Mouse (Mus musculus): ENCODE results near the gene Sipa1l1. TPM values are rescaled to one million over a fixed set of nuclear protein-coding genes. Genes with fewer than 3 reads are reported as not detected.

Sipa1l1 gene
- polyA plus RNA-seq, 1 experiment from 2014 or later, result 11.2 TPM

GRCm38 (mm10) chr12:82433311-82433710 is 264.2 kb downstream of the Sipa1l1 start:
- Histone ChIP-seq H3K4me2 (ENCODE audit: low read length) (no peak overlapping the region), H3K27me3 (ENCODE audit: control insufficient read depth, insufficient read depth, low read depth, low read length) (no peaks in the 10 kb centered on the region), H3K36me3 (ENCODE audit: control insufficient read depth, insufficient read depth, low read length) (peaks cover 4% of the 10 kb centered on the region; the same call in 1 of the 2 replicates), H3K9me3 (replicated peaks; ENCODE audit: control insufficient read depth, low read length, poor library complexity, severe bottlenecking) (no peaks in the 10 kb centered on the region), H3K4me3 (ENCODE audit: low read depth, low read length) (no peak overlapping the region), H3K27ac (ENCODE audit: low read length) (no peak overlapping the region), H3K4me1 (ENCODE audit: control insufficient read depth, insufficient read depth, low read length) (no peaks in the 10 kb centered on the region), H3K9ac (ENCODE audit: low read depth, low read length) (no peak overlapping the region)
- no peak for ATAC-seq
- WGBS, result 23% methylated on average over 4 of the region's 4 CpGs

DNA sequence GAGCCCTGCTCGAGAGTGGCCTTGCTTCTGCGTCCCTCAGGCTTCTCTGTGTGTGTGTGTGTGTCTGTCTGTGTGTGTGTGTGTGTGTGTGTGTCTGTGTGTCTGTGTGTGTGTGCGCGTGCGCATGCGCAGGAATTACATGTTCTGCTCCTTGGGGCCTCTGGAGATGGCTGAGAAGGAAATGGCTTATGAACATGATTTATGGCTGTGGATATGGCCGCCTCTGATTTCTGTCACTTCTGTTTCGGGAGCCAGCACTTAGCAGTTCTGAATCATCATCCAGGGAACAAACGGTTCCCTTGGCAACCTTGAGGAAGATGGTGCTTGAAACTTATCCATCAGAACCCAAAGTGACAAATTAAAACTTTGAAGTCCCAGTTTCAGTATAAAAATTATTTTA is 265.5 kb downstream of the Sipa1l1 start:
- Histone ChIP-seq H3K4me3 (ENCODE audit: low read depth, low read length) (no peak overlapping the region), H3K27ac (ENCODE audit: low read length) (no peak overlapping the region)

GRCm38 (mm10) chr12:82441479-82441878 is 272.4 kb downstream of the Sipa1l1 start:
- WGBS, result 91% methylated on average over 3 of the region's 3 CpGs
- Histone ChIP-seq H3K9me3 (replicated peaks; ENCODE audit: control insufficient read depth, low read length, poor library complexity, severe bottlenecking) (no peaks in the 10 kb centered on the region), H3K9ac (ENCODE audit: low read depth, low read length) (no peak overlapping the region), H3K4me1 (ENCODE audit: control insufficient read depth, insufficient read depth, low read length) (no peaks in the 10 kb centered on the region), H3K27me3 (ENCODE audit: control insufficient read depth, insufficient read depth, low read depth, low read length) (no peaks in the 10 kb centered on the region), H3K36me3 (ENCODE audit: control insufficient read depth, insufficient read depth, low read length) (peaks cover 6% of the 10 kb centered on the region), H3K4me2 (ENCODE audit: low read length) (no peak overlapping the region), H3K27ac (ENCODE audit: low read length) (no peak overlapping the region), H3K4me3 (ENCODE audit: low read depth, low read length) (no peak overlapping the region)
- no peak for ATAC-seq

More for the DNA sequence above, 265.5 kb downstream of the Sipa1l1 start:
- no peak for ATAC-seq
- Histone ChIP-seq H3K4me2 (ENCODE audit: low read length) (no peak overlapping the region), H3K9ac (ENCODE audit: low read depth, low read length) (no peak overlapping the region), H3K4me1 (ENCODE audit: control insufficient read depth, insufficient read depth, low read length) (no peaks in the 10 kb centered on the region), H3K9me3 (replicated peaks; ENCODE audit: control insufficient read depth, low read length, poor library complexity, severe bottlenecking) (no peaks in the 10 kb centered on the region), H3K36me3 (ENCODE audit: control insufficient read depth, insufficient read depth, low read length) (peaks cover 4% of the 10 kb centered on the region; the same call in 1 of the 2 replicates), H3K27me3 (ENCODE audit: control insufficient read depth, insufficient read depth, low read depth, low read length) (no peaks in the 10 kb centered on the region)
- 91% methylated on average over 9 of the region's 9 CpGs for WGBS

- H3K9me3 ChIP-seq (replicated peaks; ENCODE audit: control insufficient read depth, low read length, poor library complexity, severe bottlenecking), result no peaks in the 10 kb centered on the region
- H3K27me3 ChIP-seq (ENCODE audit: control insufficient read depth, insufficient read depth, low read depth, low read length), result no peaks in the 10 kb centered on the region
- no peak overlapping the region for H3K27ac ChIP-seq (ENCODE audit: low read length)
- peaks cover 5% of the 10 kb centered on the region; the same call in 1 of the 2 replicates for H3K36me3 ChIP-seq (ENCODE audit: control insufficient read depth, insufficient read depth, low read length)
- H3K9ac ChIP-seq (ENCODE audit: low read depth, low read length), result no peak overlapping the region
- 95% methylated on average over 8 of the region's 8 CpGs for WGBS
- H3K4me1 ChIP-seq (ENCODE audit: control insufficient read depth, insufficient read depth, low read length), result no peaks in the 10 kb centered on the region
- ATAC-seq, result no peak
- H3K4me2 ChIP-seq (ENCODE audit: low read length), result no peak overlapping the region
- no peak overlapping the region for H3K4me3 ChIP-seq (ENCODE audit: low read depth, low read length)
These were observed 277.5 kb downstream of the Sipa1l1 start for GRCm38 (mm10) chr12:82446609-82447024.

DNA sequence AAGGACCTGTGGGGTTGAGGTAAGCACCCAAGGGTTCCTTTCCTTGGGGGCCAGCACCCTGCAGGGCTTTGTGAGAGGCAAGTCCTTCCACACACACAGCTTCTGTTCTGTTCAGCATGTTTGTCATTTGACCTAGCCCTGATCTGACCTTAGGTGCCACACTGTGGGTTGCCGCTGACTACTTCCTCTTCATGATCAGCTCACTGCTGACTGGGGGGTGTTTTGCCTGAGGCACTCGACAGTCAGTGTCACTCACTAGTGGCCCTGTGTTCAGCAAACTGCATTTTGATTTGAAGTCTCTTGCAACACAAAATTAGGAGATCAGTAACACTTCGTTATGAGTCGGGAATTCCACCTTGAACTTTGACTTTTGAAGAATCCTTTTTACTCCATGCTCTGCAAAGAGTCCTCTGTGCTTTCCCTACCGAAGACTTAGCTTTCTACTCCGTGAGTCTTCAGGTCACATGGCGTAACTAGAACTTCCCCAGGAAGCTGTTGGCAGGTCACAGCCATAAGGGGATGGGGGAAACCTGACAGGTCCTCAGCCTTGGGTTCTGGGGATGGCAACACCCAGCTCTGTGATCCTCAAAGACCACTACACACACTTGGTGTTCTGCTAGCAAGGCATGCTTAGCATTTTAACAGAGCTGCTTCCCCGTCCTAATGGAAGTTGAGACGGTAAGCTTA is 279.2 kb downstream of the Sipa1l1 start:
- ATAC-seq, result no peak
- no peak overlapping the region for H3K4me3 ChIP-seq (ENCODE audit: low read depth, low read length)
- no peaks in the 10 kb centered on the region for H3K27me3 ChIP-seq (ENCODE audit: control insufficient read depth, insufficient read depth, low read depth, low read length)
- no peaks in the 10 kb centered on the region for H3K9me3 ChIP-seq (replicated peaks; ENCODE audit: control insufficient read depth, low read length, poor library complexity, severe bottlenecking)
- H3K9ac ChIP-seq (ENCODE audit: low read depth, low read length), result no peak overlapping the region
- no peak overlapping the region for H3K4me2 ChIP-seq (ENCODE audit: low read length)
- H3K36me3 ChIP-seq (ENCODE audit: control insufficient read depth, insufficient read depth, low read length), result peaks cover 5% of the 10 kb centered on the region; the same call in 1 of the 2 replicates
- H3K27ac ChIP-seq (ENCODE audit: low read length), result no peak overlapping the region
- WGBS, result 87% methylated on average over 9 of the region's 9 CpGs
- no peaks in the 10 kb centered on the region for H3K4me1 ChIP-seq (ENCODE audit: control insufficient read depth, insufficient read depth, low read length)

- ATAC-seq, result no peak
- Histone ChIP-seq H3K4me2 (ENCODE audit: low read length) (no peak overlapping the region), H3K36me3 (ENCODE audit: control insufficient read depth, insufficient read depth, low read length) (peaks cover 5% of the 10 kb centered on the region; the same call in 1 of the 2 replicates), H3K9me3 (replicated peaks; ENCODE audit: control insufficient read depth, low read length, poor library complexity, severe bottlenecking) (no peaks in the 10 kb centered on the region), H3K9ac (ENCODE audit: low read depth, low read length) (no peak overlapping the region), H3K27me3 (ENCODE audit: control insufficient read depth, insufficient read depth, low read depth, low read length) (no peaks in the 10 kb centered on the region), H3K27ac (ENCODE audit: low read length) (no peak overlapping the region), H3K4me3 (ENCODE audit: low read depth, low read length) (no peak overlapping the region), H3K4me1 (ENCODE audit: control insufficient read depth, insufficient read depth, low read length) (no peaks in the 10 kb centered on the region)
- WGBS, result 89% methylated on average over 2 of the region's 2 CpGs
These were observed 283.3 kb downstream of the Sipa1l1 start for GRCm38 (mm10) chr12:82452428-82452827.

DNA sequence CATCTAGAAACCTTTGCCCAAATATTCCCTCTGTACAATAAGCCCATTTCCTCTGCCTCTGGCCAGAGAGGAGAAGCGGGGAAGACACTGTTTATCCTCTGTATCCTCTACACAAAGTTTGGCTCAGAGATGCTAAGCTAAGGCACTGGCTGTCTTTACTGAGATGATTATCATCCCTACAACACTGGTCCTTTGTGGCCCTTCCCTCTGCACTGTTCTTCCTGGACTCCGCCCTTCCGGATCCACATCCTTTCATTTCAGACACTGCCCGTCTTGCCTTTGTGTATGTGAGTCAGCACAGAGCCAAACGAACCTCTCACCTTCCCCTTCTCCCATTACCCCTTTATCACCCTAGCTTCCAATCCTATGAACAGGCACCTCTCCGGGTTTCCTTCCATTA is 285.3 kb downstream of the Sipa1l1 start:
- WGBS, result 84% methylated on average over 6 of the region's 6 CpGs
- no peak overlapping the region for H3K27ac ChIP-seq (ENCODE audit: low read length)
- H3K27me3 ChIP-seq (ENCODE audit: control insufficient read depth, insufficient read depth, low read depth, low read length), result no peaks in the 10 kb centered on the region
- no peak overlapping the region for H3K4me2 ChIP-seq (ENCODE audit: low read length)
- H3K9me3 ChIP-seq (replicated peaks; ENCODE audit: control insufficient read depth, low read length, poor library complexity, severe bottlenecking), result no peaks in the 10 kb centered on the region
- no peak for ATAC-seq
- H3K9ac ChIP-seq (ENCODE audit: low read depth, low read length), result no peak overlapping the region
- H3K4me3 ChIP-seq (ENCODE audit: low read depth, low read length), result no peak overlapping the region
- no peaks in the 10 kb centered on the region for H3K36me3 ChIP-seq (ENCODE audit: control insufficient read depth, insufficient read depth, low read length)
- no peaks in the 10 kb centered on the region for H3K4me1 ChIP-seq (ENCODE audit: control insufficient read depth, insufficient read depth, low read length)

DNA sequence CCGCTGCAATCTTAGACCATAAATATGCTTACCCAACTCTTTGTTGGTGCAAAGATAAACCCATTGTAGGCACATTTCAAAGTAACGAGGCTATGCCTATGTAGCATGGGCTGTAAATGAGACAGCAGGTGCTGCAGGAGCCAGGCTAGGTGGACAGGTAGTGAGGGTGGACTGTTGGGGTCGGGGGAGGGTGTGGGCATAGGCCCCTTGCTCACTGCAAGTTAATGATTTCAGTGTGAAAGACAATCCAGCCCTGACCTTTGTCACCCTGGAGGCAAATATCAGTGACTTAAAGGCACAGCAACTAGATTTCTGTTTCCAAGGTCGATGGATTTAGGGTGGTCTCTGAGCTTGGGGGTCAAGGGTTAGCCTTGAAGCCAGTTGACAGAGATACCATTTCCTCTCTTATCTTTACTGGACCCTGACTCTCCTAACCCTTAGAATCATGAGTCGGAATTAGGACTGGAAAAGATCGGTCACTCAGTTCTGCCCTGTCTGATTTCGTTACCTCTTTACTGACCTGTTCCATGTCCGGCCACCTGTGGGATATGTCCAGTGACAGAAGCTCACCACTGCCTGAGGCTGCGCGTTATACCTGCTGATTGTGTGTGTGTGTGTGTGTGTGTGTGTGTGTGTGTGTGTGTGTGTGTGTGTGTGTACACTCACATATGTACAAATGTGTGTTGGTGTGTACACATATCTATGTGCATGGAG is 286.7 kb downstream of the Sipa1l1 start:
- Histone ChIP-seq H3K36me3 (ENCODE audit: control insufficient read depth, insufficient read depth, low read length) (no peaks in the 10 kb centered on the region), H3K27me3 (ENCODE audit: control insufficient read depth, insufficient read depth, low read depth, low read length) (no peaks in the 10 kb centered on the region), H3K9me3 (replicated peaks; ENCODE audit: control insufficient read depth, low read length, poor library complexity, severe bottlenecking) (no peaks in the 10 kb centered on the region), H3K4me3 (ENCODE audit: low read depth, low read length) (no peak overlapping the region), H3K4me2 (ENCODE audit: low read length) (no peak overlapping the region), H3K4me1 (ENCODE audit: control insufficient read depth, insufficient read depth, low read length) (no peaks in the 10 kb centered on the region), H3K27ac (ENCODE audit: low read length) (no peak overlapping the region), H3K9ac (ENCODE audit: low read depth, low read length) (no peak overlapping the region)
- ATAC-seq, result no peak
- WGBS, result 89% methylated on average over 10 of the region's 10 CpGs

DNA sequence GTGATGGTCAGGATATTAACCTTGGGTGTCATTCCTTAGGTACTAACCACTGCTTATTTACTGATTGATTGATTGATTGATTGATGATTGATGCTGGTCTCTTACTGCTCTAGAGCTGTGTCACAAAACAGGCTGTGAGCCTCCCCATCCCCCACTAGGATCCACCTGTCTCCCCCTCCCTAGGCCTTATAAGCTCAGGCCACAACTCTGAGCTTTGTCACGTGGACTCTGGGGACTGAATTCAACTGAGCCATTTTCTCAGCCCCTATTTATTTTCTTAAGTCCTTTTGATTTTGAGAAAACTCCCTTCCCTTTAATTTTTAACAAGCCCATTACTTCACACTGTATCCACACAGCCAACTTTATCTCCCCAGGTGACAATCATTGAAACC is 287.3 kb downstream of the Sipa1l1 start:
- Histone ChIP-seq H3K4me2 (ENCODE audit: low read length) (no peak overlapping the region), H3K36me3 (ENCODE audit: control insufficient read depth, insufficient read depth, low read length) (no peaks in the 10 kb centered on the region), H3K27ac (ENCODE audit: low read length) (no peak overlapping the region), H3K4me3 (ENCODE audit: low read depth, low read length) (no peak overlapping the region), H3K27me3 (ENCODE audit: control insufficient read depth, insufficient read depth, low read depth, low read length) (no peaks in the 10 kb centered on the region), H3K9me3 (replicated peaks; ENCODE audit: control insufficient read depth, low read length, poor library complexity, severe bottlenecking) (no peaks in the 10 kb centered on the region), H3K4me1 (ENCODE audit: control insufficient read depth, insufficient read depth, low read length) (no peaks in the 10 kb centered on the region), H3K9ac (ENCODE audit: low read depth, low read length) (no peak overlapping the region)
- 54% methylated on average over 1 of the region's 1 CpGs for WGBS
- no peak for ATAC-seq

All from midbrain, embryonic 16.5 days (tissue).